9 mouse cellular contexts compared by ENCODE assay signal in genomic region chr19:10040866-10041387, GRCm38 (mm10). TPM values are rescaled to one million over a fixed set of nuclear protein-coding genes. Genes with fewer than 3 reads are reported as not detected.
A peak's percentile ranks its signal among the peaks of the same experiment; 100 is the strongest.
DNase-seq lines count a peak whose midpoint lies in the region; ATAC-seq lines count a peak whose summit lies in the region.
"Had no signal": no experiment of that assay in that cellular context is flagged by ENCODE, and none has a peak within 500 bp of the region (broad histone marks: within the 10 kb centered on the region; RNA-seq: fewer than 3 reads in every experiment).

No protein-coding gene starts in this region.

- H3K27me3 ChIP-seq in lung, embryonic 16.5 days (ENCODE audit: control insufficient read depth, insufficient read depth, low read depth, low read length): no peaks in the 10 kb centered on the region
- no peaks in the 10 kb centered on the region for H3K27me3 ChIP-seq in embryonic facial prominence, embryonic 12.5 days
- no peaks in the 10 kb centered on the region for H3K27me3 ChIP-seq in intestine, embryonic 15.5 days (replicated peaks)
- no peaks in the 10 kb centered on the region for H3K27me3 ChIP-seq in neural tube, embryonic 15.5 days (replicated peaks)

- peak overlapping the region; percentile 82 for H3K4me3 ChIP-seq in lung, embryonic 16.5 days (ENCODE audit: low read length)
- H3K4me3 ChIP-seq in embryonic facial prominence, embryonic 12.5 days: peak overlapping the region; percentile 60
- H3K4me3 ChIP-seq in intestine, embryonic 15.5 days (replicated peaks): peak overlapping the region; percentile 71
- peak overlapping the region; percentile 74 for H3K4me3 ChIP-seq in neural tube, embryonic 15.5 days (replicated peaks)

- 6% methylated on average over 20 of the region's 20 CpGs for WGBS in lung, embryonic 16.5 days
- WGBS in embryonic facial prominence, embryonic 12.5 days: 8% methylated on average over 20 of the region's 20 CpGs
- 9% methylated on average over 20 of the region's 20 CpGs for WGBS in intestine, embryonic 15.5 days
- 3% methylated on average over 20 of the region's 20 CpGs for WGBS in neural tube, embryonic 15.5 days

- peak overlapping the region; percentile 85 for H3K4me2 ChIP-seq in lung, embryonic 16.5 days (ENCODE audit: low read depth, low read length)
- peak overlapping the region; percentile 89 for H3K4me2 ChIP-seq in embryonic facial prominence, embryonic 12.5 days (replicated peaks)
- H3K4me2 ChIP-seq in intestine, embryonic 15.5 days (replicated peaks): peak overlapping the region; percentile 99
- H3K4me2 ChIP-seq in neural tube, embryonic 15.5 days: peak overlapping the region; percentile 96

- no peak for ATAC-seq in lung, embryonic 16.5 days (ENCODE audit: low read depth)
- ATAC-seq in embryonic facial prominence, embryonic 12.5 days (ENCODE audit: insufficient number of reproducible peaks, insufficient read depth, low FRiP score, low TSS enrichment): no peak
- no peak for ATAC-seq in intestine, embryonic 15.5 days
- ATAC-seq in neural tube, embryonic 15.5 days (ENCODE audit: low FRiP score): peak; percentile 43

- no peak for DNase-seq in lung, postnatal 14 days
- DNase-seq in urinary bladder, adult 2 months (ENCODE audit: low spot score): no peak
- no peak for DNase-seq in layer of hippocampus, postnatal 36 days
- no peak for DNase-seq in right cerebral cortex, postnatal 36 days (ENCODE audit: low spot score in 2 of 2)

- peaks cover 66% of the 10 kb centered on the region for H3K4me1 ChIP-seq in lung, embryonic 16.5 days (replicated peaks; ENCODE audit: control insufficient read depth, insufficient read depth, low read length)
- H3K4me1 ChIP-seq in embryonic facial prominence, embryonic 12.5 days: peaks cover 17% of the 10 kb centered on the region
- H3K4me1 ChIP-seq in intestine, embryonic 15.5 days (replicated peaks): peaks cover 30% of the 10 kb centered on the region
- peaks cover 34% of the 10 kb centered on the region for H3K4me1 ChIP-seq in neural tube, embryonic 15.5 days

- no peaks in the 10 kb centered on the region for H3K36me3 ChIP-seq in lung, embryonic 16.5 days (ENCODE audit: control insufficient read depth, insufficient read depth, low read length)
- 0 out of 2 replicates have a peak, but pooled peaks cover 3% of the 10 kb centered on the region for H3K36me3 ChIP-seq in embryonic facial prominence, embryonic 12.5 days
- H3K36me3 ChIP-seq in intestine, embryonic 15.5 days: no peaks in the 10 kb centered on the region
- H3K36me3 ChIP-seq in neural tube, embryonic 15.5 days: no peaks in the 10 kb centered on the region

- peak overlapping the region; percentile 87 for H3K9ac ChIP-seq in lung, embryonic 16.5 days (ENCODE audit: low read length)
- peak overlapping the region; percentile 65 for H3K9ac ChIP-seq in embryonic facial prominence, embryonic 12.5 days
- H3K9ac ChIP-seq in intestine, embryonic 15.5 days: peak overlapping the region; percentile 76
- H3K9ac ChIP-seq in neural tube, embryonic 15.5 days (replicated peaks): peak overlapping the region; percentile 79

- peak overlapping the region; percentile 96 for H3K27ac ChIP-seq in lung, embryonic 16.5 days (ENCODE audit: low read length)
- H3K27ac ChIP-seq in embryonic facial prominence, embryonic 12.5 days: no peak overlapping the region
- peak overlapping the region; percentile 41; the same call in 1 of the 2 replicates for H3K27ac ChIP-seq in intestine, embryonic 15.5 days
- H3K27ac ChIP-seq in neural tube, embryonic 15.5 days (replicated peaks): peak overlapping the region; percentile 69

- no peaks in the 10 kb centered on the region for H3K9me3 ChIP-seq in lung, embryonic 16.5 days (ENCODE audit: control insufficient read depth, low read length)
- no peaks in the 10 kb centered on the region for H3K9me3 ChIP-seq in embryonic facial prominence, embryonic 12.5 days
- H3K9me3 ChIP-seq in intestine, embryonic 15.5 days: no peaks in the 10 kb centered on the region
- no peaks in the 10 kb centered on the region for H3K9me3 ChIP-seq in neural tube, embryonic 15.5 days (replicated peaks)

RNA-seq across cellular contexts. Expression of gene Fads3, which starts 0.4 kb away (rescaled TPM):
- 72.0 and 76.0 TPM in 2 replicates for polyA plus RNA-seq in lung, embryonic 16.5 days (2015; fragmentation: Nextera tagmentation; extraction: Ambion mirVana)
- polyA plus RNA-seq in embryonic facial prominence, embryonic 12.5 days (2016; fragmentation: Nextera tagmentation; extraction: Ambion mirVana): 10.1 and 10.2 TPM in 2 replicates
- polyA plus RNA-seq in intestine, embryonic 15.5 days (2015; fragmentation: Nextera tagmentation; extraction: Ambion mirVana): 15.1 and 16.3 TPM in 2 replicates
- polyA plus RNA-seq in neural tube, embryonic 15.5 days (2015; fragmentation: Nextera tagmentation; extraction: Ambion mirVana): 30.3 and 32.3 TPM in 2 replicates
- 38.6 and 41.9 TPM in 2 replicates for polyA plus RNA-seq in urinary bladder, adult 2 months (2012; rRNA removed)
- total RNA-seq in layer of hippocampus, postnatal 36 days (2021): 10 to 100 TPM; 24.3 to 24.5 TPM
- total RNA-seq: neutrophil, adult 5-6 weeks had no signal

RNA-seq across cellular contexts. Expression of gene Rab3il1, which starts 39.5 kb away (rescaled TPM):
- polyA plus RNA-seq in lung, embryonic 16.5 days (2015; fragmentation: Nextera tagmentation; extraction: Ambion mirVana): 30.3 and 33.0 TPM in 2 replicates
- polyA plus RNA-seq in embryonic facial prominence, embryonic 12.5 days (2016; fragmentation: Nextera tagmentation; extraction: Ambion mirVana): 48.0 and 50.0 TPM in 2 replicates
- polyA plus RNA-seq in intestine, embryonic 15.5 days (2015; fragmentation: Nextera tagmentation; extraction: Ambion mirVana): 34.7 and 35.0 TPM in 2 replicates
- 21.4 and 22.5 TPM in 2 replicates for polyA plus RNA-seq in neural tube, embryonic 15.5 days (2015; fragmentation: Nextera tagmentation; extraction: Ambion mirVana)
- polyA plus RNA-seq in urinary bladder, adult 2 months (2012; rRNA removed): 22.0 and 23.6 TPM in 2 replicates
- 10 to 100 TPM in 1 of 2 experiments, 1 to 10 TPM in 1; 8.9 to 10.4 TPM for total RNA-seq in layer of hippocampus, postnatal 36 days (2021)
- total RNA-seq: neutrophil, adult 5-6 weeks had no signal

RNA-seq across cellular contexts. Expression of gene Best1, which starts 39.5 kb away (rescaled TPM):
- 1.1 and 1.4 TPM in 2 replicates for polyA plus RNA-seq in lung, embryonic 16.5 days (2015; fragmentation: Nextera tagmentation; extraction: Ambion mirVana)
- polyA plus RNA-seq in embryonic facial prominence, embryonic 12.5 days (2016; fragmentation: Nextera tagmentation; extraction: Ambion mirVana): 1.7 and 1.8 TPM in 2 replicates
- 0.50 and 0.58 TPM in 2 replicates for polyA plus RNA-seq in intestine, embryonic 15.5 days (2015; fragmentation: Nextera tagmentation; extraction: Ambion mirVana)
- 2.1 and 2.3 TPM in 2 replicates for polyA plus RNA-seq in neural tube, embryonic 15.5 days (2015; fragmentation: Nextera tagmentation; extraction: Ambion mirVana)
- polyA plus RNA-seq in urinary bladder, adult 2 months (2012; rRNA removed): 3.8 and 4.2 TPM in 2 replicates
- under 1 TPM; 0.52 to 0.58 TPM for total RNA-seq in layer of hippocampus, postnatal 36 days (2021)
